Mouse (Mus musculus): ENCODE measurements around the gene Iqsec2. TPM values are rescaled to one million over a fixed set of nuclear protein-coding genes. Genes with fewer than 3 reads are reported as not detected.

The Iqsec2 gene
- polyA plus RNA-seq, 1 experiment = 27.4 TPM

- peak; percentile 41 for DNase-seq
- peaks cover 14% of the 10 kb centered on the region for H3K4me1 ChIP-seq (ENCODE audit: control insufficient read depth, insufficient read depth, low read length)
- TF ChIP-seq CTCF (IDR thresholded peaks at IDR 0.05; ENCODE audit: insufficient read depth, low read length) = peak; percentile 60
- no peak for TF ChIP-seq POLR2A (IDR thresholded peaks at IDR 0.05; ENCODE audit: borderline replicate concordance, extremely low read depth, low read depth, low read length)
- no peak overlapping the region for H3K4me3 ChIP-seq (replicated peaks; ENCODE audit: extremely low read depth, low read depth, low read length)
- 28% methylated on average over 5 of the region's 5 CpGs for WGBS
Observed at GRCm38 (mm10) chrX:152147451-152148116, 3.5 kb downstream of the Iqsec2 start.

DNA sequence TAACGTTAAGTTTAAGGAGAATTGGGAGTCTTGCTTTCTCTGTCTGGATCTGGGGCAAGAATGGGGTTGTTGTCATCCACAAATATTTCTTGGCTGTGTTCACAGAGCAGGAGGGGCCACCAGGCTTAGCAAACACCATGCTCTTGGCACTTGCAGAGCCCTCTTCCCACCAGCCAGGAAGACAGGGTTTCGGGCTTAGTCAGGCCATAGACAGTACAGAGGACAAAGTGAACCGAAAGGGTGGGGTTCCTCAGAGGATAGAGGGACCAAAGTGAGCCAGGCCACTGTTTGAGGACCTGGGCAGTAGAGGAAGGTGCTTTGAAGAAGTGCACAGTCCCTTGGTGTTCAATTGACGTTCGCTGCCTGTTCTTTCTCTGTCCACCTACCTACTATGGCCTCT lies 4.6 kb downstream of the Iqsec2 start:
- no peak overlapping the region for H3K4me3 ChIP-seq (replicated peaks; ENCODE audit: extremely low read depth, low read depth, low read length)
- WGBS = 53% methylated on average over 5 of the region's 5 CpGs
- TF ChIP-seq CTCF (IDR thresholded peaks at IDR 0.05; ENCODE audit: insufficient read depth, low read length) (no peak), POLR2A (IDR thresholded peaks at IDR 0.05; ENCODE audit: borderline replicate concordance, extremely low read depth, low read depth, low read length) (no peak)
- no peak for DNase-seq
- H3K4me1 ChIP-seq (ENCODE audit: control insufficient read depth, insufficient read depth, low read length) = peaks cover 14% of the 10 kb centered on the region

DNA sequence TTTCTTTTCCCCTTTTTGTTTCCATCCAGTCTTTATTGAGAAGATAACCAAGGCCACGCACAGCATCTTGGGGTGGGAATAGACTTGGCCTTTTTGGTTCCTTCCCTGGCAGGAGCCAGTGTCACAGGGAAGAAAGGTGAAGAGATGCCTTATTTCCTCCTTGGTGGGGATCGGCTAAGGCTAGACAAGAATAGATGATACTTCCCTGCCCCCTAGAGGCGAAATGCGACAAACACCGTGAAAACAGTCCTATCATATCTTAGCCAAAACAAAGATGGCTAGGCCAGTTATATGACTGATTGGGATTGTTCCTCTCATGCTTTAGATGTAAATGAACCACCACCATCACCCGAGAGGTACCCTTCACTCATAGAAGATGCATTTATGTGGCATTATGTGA lies 7.6 kb downstream of the Iqsec2 start:
- no peak overlapping the region for H3K4me3 ChIP-seq (replicated peaks; ENCODE audit: extremely low read depth, low read depth, low read length)
- TF ChIP-seq POLR2A (IDR thresholded peaks at IDR 0.05; ENCODE audit: borderline replicate concordance, extremely low read depth, low read depth, low read length) = no peak
- TF ChIP-seq CTCF (IDR thresholded peaks at IDR 0.05; ENCODE audit: insufficient read depth, low read length) = peak; percentile 43
- peaks cover 13% of the 10 kb centered on the region for H3K4me1 ChIP-seq (ENCODE audit: control insufficient read depth, insufficient read depth, low read length)
- peak; percentile 36 for DNase-seq
- 16% methylated on average over 6 of the region's 6 CpGs for WGBS

GRCm38 (mm10) chrX:152158294-152158693 lies 14.2 kb downstream of the Iqsec2 start:
- WGBS = 63% methylated on average over 3 of the region's 3 CpGs
- TF ChIP-seq POLR2A (IDR thresholded peaks at IDR 0.05; ENCODE audit: borderline replicate concordance, extremely low read depth, low read depth, low read length) (no peak), CTCF (IDR thresholded peaks at IDR 0.05; ENCODE audit: insufficient read depth, low read length) (no peak)
- no peak overlapping the region for H3K4me3 ChIP-seq (replicated peaks; ENCODE audit: extremely low read depth, low read depth, low read length)
- no peak for DNase-seq
- no peaks in the 10 kb centered on the region for H3K4me1 ChIP-seq (ENCODE audit: control insufficient read depth, insufficient read depth, low read length)

DNA sequence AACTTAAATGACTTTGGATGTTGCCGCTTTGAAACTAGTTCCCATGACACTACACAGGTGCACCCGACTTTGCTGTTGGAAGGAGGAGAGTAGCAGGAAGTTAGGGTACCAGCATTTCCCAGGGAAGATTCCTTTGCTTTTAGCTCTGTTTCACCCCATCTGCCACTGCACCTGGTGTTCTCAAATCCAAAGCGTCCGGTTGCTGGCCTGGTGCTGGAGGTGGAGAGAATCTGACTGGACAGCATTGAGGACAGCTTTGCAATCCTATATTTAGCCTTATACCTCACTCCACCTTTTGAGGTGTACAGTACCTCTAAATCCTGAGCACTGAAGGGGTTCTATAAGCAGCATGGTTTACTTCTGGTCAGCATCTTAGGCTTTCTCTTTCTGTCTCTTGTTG lies 17.3 kb downstream of the Iqsec2 start:
- DNase-seq = no peak
- TF ChIP-seq CTCF (IDR thresholded peaks at IDR 0.05; ENCODE audit: insufficient read depth, low read length) (no peak), POLR2A (IDR thresholded peaks at IDR 0.05; ENCODE audit: borderline replicate concordance, extremely low read depth, low read depth, low read length) (no peak)
- WGBS = 93% methylated on average over 4 of the region's 4 CpGs
- Histone ChIP-seq H3K4me3 (replicated peaks; ENCODE audit: extremely low read depth, low read depth, low read length) (no peak overlapping the region), H3K4me1 (ENCODE audit: control insufficient read depth, insufficient read depth, low read length) (no peaks in the 10 kb centered on the region)

DNA sequence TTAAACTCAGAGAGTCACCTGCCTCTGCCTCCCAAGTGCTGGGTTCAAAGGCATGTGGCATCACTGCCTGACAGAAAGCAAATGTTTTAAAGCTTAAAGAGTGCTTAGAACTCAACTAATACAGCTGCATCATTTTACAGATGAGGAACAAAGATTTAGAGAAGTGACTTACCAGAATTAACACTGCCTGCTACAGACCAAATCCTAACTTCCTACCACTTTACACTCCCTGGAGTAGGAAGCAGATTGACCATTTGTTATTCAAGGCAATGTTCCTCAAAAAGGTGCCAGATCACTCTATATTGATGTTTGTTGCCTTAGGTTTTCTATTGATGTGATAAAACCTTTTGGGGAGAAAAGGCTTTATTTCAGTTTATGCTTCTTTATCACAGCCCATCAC lies 20.0 kb downstream of the Iqsec2 start:
- no peak overlapping the region for H3K4me3 ChIP-seq (replicated peaks; ENCODE audit: extremely low read depth, low read depth, low read length)
- TF ChIP-seq CTCF (IDR thresholded peaks at IDR 0.05; ENCODE audit: insufficient read depth, low read length) (no peak), POLR2A (IDR thresholded peaks at IDR 0.05; ENCODE audit: borderline replicate concordance, extremely low read depth, low read depth, low read length) (no peak)
- DNase-seq = no peak
- H3K4me1 ChIP-seq (ENCODE audit: control insufficient read depth, insufficient read depth, low read length) = peaks cover 7% of the 10 kb centered on the region

- WGBS = 84% methylated on average over 6 of the region's 6 CpGs
- DNase-seq = no peak
- peaks cover 13% of the 10 kb centered on the region for H3K4me1 ChIP-seq (ENCODE audit: control insufficient read depth, insufficient read depth, low read length)
Observed at GRCm38 (mm10) chrX:152166161-152166560, 22.1 kb downstream of the Iqsec2 start.

DNA sequence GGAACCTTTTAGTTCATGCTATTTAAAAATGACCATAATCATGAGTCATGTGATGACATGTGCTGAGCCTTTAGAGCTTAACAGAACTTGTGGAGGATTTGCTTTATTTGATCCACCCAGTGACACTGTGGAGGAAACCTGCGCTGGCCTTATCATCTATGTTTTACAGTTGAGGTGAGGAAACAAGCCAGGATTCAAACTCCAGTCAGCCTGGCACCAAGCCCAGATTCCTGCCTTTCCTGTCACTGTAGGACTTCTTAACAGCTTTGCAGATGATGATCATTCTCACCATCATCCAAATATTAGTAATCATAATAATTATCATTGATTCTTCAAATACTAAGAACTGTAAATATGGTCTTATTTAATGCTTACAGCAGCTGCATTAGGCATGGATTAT lies 24.5 kb downstream of the Iqsec2 start:
- DNase-seq = no peak
- TF ChIP-seq POLR2A (IDR thresholded peaks at IDR 0.05; ENCODE audit: borderline replicate concordance, extremely low read depth, low read depth, low read length) (no peak), CTCF (IDR thresholded peaks at IDR 0.05; ENCODE audit: insufficient read depth, low read length) (no peak)
- 62% methylated on average over 1 of the region's 1 CpGs for WGBS
- no peak overlapping the region for H3K4me3 ChIP-seq (replicated peaks; ENCODE audit: extremely low read depth, low read depth, low read length)
- peaks cover 19% of the 10 kb centered on the region for H3K4me1 ChIP-seq (ENCODE audit: control insufficient read depth, insufficient read depth, low read length)

More at GRCm38 (mm10) chrX:152166161-152166560, 22.1 kb downstream of the Iqsec2 start:
- H3K4me3 ChIP-seq (replicated peaks; ENCODE audit: extremely low read depth, low read depth, low read length) = no peak overlapping the region
- TF ChIP-seq POLR2A (IDR thresholded peaks at IDR 0.05; ENCODE audit: borderline replicate concordance, extremely low read depth, low read depth, low read length) = no peak
- no peak for TF ChIP-seq CTCF (IDR thresholded peaks at IDR 0.05; ENCODE audit: insufficient read depth, low read length)

GRCm38 (mm10) chrX:152171041-152172026 lies 27.3 kb downstream of the Iqsec2 start:
- WGBS = 57% methylated on average over 6 of the region's 6 CpGs
- no peak for TF ChIP-seq POLR2A (IDR thresholded peaks at IDR 0.05; ENCODE audit: borderline replicate concordance, extremely low read depth, low read depth, low read length)
- TF ChIP-seq CTCF (IDR thresholded peaks at IDR 0.05; ENCODE audit: insufficient read depth, low read length) = no peak
- H3K4me3 ChIP-seq (replicated peaks; ENCODE audit: extremely low read depth, low read depth, low read length) = no peak overlapping the region
- no peak for DNase-seq
- peaks cover 19% of the 10 kb centered on the region for H3K4me1 ChIP-seq (ENCODE audit: control insufficient read depth, insufficient read depth, low read length)

Data from lung, adult 2 months (tissue).